Mouse (Mus musculus) bone marrow macrophage, adult 2 months (primary cell): ENCODE measurements around the gene Myo1d. TPM values are rescaled to one million over a fixed set of nuclear protein-coding genes. Genes with fewer than 3 reads are reported as not detected.

Experiments
- H3K27ac ChIP-seq: 2 replicates; pipeline ENCODE4 v1.5.1; 2012; ENCODE audit warnings: low read depth, low read length; ENCODE audit not compliant: insufficient read depth
- H3K4me1 ChIP-seq: 2 replicates; pipeline ENCODE4 v1.6.1; 2012; ENCODE audit warnings: low read length; ENCODE audit not compliant: control insufficient read depth, insufficient read depth
- H3K4me3 ChIP-seq: 2 replicates; pipeline ENCODE4 v1.5.1; 2012; ENCODE audit warnings: mild to moderate bottlenecking, low read length, moderate library complexity; ENCODE audit not compliant: insufficient read depth
- CTCF ChIP-seq: IDR thresholded peaks from 2 replicates; pipeline ENCODE4 v1.5.1; 2012; ENCODE audit warnings: low read depth, mild to moderate bottlenecking, low read length, moderate library complexity
- POLR2A ChIP-seq: IDR thresholded peaks from 2 replicates; pipeline ENCODE4 v1.6.1; 2012; ENCODE audit warnings: mild to moderate bottlenecking, low read depth, low read length, borderline replicate concordance
- polyA plus RNA-seq: library from polyadenylated mRNA; stranded (reverse); fragments of >200 nt; gene quantifications from 2 replicates; pipeline ENCODE4 v1.2.4, GENCODE M21; 2012; ENCODE audit not compliant: missing spikeins, insufficient read depth, insufficient read length

The Myo1d gene
- polyA plus RNA-seq, 1 experiment: 0.75 TPM

DNA sequence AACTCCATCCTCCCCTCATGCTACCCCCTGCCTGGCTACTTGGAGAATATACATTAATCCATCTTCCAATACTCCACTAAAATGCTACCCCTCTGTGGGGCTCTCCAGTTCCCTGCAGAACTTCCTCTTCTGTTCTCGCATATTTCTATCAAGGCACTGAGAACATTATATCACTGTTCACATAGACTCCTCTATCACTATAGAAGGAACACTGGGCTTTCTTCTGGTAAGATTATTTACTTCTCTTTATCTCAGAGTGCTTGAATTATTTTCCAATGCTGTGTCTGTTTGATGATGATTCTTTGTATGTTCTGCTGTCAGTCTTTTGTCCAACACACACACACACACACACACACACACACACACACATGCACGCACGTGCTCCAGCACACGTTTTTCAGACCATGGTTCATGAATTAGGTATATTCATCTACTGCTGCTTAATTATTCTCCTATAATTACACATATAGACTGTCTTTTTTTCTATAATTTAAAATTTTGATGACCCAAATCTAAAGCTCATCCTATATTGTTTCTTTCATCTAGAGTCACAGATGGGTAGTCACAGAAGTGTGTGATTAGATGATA lies 35.9 kb downstream of the Myo1d start:
- H3K4me3 ChIP-seq: no peak overlapping the region
- no peak for TF ChIP-seq POLR2A
- no peak overlapping the region for H3K27ac ChIP-seq
- H3K4me1 ChIP-seq: no peaks in the 10 kb centered on the region

DNA sequence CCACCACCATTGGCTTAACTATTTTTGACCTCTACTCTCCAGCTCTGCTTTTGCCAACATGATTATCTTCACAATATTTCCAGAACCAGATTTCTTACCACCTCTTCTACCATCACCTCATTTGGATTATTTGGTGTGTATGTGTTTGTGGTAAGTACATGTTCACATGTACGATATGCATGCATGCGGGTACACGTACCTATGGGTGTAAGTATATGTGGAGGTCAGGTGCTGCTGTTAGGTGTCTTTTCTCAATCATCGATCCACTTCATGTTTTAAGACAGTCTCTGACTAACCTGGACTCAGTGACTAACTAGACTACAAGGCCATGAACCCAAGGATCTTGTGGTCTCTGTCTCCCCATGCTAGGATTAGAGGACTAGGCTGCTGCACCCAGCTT lies 37.4 kb downstream of the Myo1d start:
- no peak overlapping the region for H3K4me3 ChIP-seq

DNA sequence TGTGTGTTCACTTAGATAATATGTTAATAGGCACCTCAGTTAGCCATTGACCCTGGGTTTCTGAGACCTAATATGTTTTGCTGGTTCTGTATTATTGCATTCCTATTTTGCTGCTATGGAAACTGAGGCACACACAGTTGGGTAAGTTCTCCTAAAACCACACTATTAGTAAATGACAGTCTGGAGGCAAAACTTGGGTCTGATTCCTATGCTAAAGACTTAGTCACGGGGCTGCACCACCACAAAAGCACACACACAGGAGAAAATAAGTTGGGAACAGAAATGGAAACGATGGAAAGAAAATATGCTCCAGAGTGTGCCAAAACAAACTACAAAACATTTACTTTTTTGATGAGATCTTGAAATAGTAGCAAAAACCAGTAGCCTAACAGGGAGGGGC lies 45.1 kb downstream of the Myo1d start:
- no peaks in the 10 kb centered on the region for H3K4me1 ChIP-seq
- no peak overlapping the region for H3K4me3 ChIP-seq
- H3K27ac ChIP-seq: no peak overlapping the region
- TF ChIP-seq POLR2A (no peak), CTCF (no peak)

More for the DNA sequence above, 37.4 kb downstream of the Myo1d start:
- H3K4me1 ChIP-seq: no peaks in the 10 kb centered on the region
- TF ChIP-seq CTCF (no peak), POLR2A (no peak)
- H3K27ac ChIP-seq: no peak overlapping the region

DNA sequence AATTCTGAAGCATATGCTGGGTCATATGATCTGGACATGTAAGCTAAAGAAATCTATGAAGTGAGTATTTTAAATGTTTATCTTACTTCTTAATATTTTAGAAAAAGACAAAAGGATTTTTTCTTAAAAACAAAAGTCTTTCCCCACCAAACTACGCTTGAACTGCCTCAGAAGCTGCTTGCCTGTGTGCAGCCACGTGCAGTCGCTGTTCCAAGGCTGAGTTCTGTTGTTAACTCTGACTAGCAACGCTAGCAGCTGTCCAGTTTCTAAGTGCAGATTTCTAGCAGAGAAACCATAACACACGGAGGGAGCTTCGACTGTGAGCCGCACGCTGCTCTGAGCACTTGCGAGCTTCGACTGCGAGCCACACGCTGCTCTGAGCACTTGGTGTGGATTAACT lies 55.1 kb downstream of the Myo1d start:
- TF ChIP-seq POLR2A (no peak), CTCF (no peak)
- Histone ChIP-seq H3K4me1 (no peaks in the 10 kb centered on the region), H3K4me3 (no peak overlapping the region), H3K27ac (no peak overlapping the region)

DNA sequence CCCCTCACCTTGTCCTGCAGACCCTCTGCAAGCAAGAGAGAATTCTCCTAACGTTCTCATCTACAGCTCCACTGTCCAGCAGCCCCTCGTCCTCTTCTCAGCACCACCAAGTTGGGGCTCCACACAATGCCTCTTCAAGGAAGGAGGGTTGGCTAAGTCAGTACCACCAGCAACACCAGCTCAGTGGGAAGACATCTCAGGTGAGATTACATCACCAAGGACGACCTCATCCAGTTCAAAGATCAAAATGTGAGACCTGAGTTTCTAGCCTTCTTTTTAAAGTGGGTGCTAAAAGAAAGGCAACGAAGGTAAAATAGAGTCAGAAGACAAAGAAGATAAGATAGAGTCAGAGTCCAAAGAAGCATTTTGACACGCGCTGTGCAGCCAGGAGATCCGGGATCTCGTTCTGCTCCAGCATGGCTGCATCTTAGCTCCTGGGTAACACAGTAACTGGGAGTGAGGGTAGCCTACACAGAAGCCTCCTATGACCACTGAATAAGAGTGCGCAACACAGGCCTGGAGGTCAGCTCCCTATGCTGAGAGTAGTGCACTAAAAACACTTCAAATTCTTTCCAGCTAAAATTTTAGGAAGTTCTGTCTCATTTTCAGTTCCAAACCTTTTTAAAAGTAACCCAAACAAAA lies 56.3 kb downstream of the Myo1d start:
- Histone ChIP-seq H3K27ac (no peak overlapping the region), H3K4me3 (no peak overlapping the region), H3K4me1 (peaks cover 2% of the 10 kb centered on the region; the same call in 1 of the 2 replicates)
- no peak for TF ChIP-seq CTCF
- TF ChIP-seq POLR2A: no peak

DNA sequence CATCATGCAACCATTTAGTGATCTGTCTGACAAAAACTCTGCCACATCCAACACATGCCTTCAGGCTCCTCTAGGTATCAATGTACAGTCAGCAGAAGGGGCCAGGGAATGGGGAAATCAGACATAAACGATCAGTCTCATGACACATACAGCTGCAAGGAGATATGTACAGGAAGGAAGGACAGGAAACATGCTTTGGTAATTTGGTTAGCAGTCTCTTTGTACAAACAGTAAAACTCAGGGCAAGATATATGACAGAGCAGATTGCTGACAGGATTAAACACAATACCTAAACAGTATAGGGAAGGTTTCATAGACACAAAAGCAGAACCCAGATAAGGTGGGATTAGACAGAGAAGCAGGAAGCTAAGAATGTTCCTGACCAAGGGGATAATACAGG lies 60.8 kb downstream of the Myo1d start:
- Histone ChIP-seq H3K4me3 (no peak overlapping the region), H3K27ac (no peak overlapping the region), H3K4me1 (peaks cover 2% of the 10 kb centered on the region; the same call in 1 of the 2 replicates)
- no peak for TF ChIP-seq CTCF
- no peak for TF ChIP-seq POLR2A

DNA sequence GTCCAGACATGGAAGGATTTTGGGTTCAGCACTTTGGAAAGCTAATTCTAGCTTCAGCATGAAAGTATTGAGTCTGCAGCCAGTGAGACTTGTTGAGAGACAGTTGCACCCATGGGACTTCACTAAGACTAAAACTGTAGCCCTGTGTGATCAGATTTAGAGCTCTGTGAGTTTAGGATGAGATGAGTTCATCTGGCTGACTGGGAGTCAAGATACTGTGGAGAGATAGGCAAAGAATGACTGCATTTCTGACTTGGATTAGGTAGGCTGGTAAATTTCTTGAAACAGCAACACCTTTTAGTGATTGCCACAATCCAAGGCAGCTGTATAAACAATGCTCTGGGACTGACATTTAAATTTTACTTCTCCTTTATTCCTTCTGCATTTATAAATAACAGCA lies 61.8 kb downstream of the Myo1d start:
- no peak overlapping the region for H3K27ac ChIP-seq
- H3K4me1 ChIP-seq: peaks cover 2% of the 10 kb centered on the region; the same call in 1 of the 2 replicates
- no peak overlapping the region for H3K4me3 ChIP-seq
- TF ChIP-seq CTCF (no peak), POLR2A (no peak)

DNA sequence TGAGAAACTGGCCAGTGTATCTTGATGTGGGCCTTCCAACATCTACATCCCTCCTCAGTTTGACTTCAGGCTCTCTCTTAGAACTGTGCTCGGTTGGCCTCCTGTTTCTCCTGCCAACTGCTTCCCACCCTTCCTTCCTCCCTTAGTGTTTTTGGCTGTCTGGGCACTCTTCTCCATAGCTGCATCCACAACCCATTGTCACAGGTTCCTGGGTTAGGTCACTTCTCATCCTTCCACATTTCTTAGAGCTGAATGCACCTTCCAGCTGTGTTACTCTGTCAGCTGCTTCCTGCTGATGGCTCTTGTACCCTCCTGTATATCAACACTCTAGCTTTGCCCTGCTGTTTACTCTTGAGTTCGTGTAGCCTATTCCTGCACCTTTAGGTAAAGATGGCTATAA lies 64.7 kb downstream of the Myo1d start:
- Histone ChIP-seq H3K4me1 (peaks cover 7% of the 10 kb centered on the region), H3K27ac (no peak overlapping the region)
- TF ChIP-seq POLR2A: no peak
- TF ChIP-seq CTCF: no peak

DNA sequence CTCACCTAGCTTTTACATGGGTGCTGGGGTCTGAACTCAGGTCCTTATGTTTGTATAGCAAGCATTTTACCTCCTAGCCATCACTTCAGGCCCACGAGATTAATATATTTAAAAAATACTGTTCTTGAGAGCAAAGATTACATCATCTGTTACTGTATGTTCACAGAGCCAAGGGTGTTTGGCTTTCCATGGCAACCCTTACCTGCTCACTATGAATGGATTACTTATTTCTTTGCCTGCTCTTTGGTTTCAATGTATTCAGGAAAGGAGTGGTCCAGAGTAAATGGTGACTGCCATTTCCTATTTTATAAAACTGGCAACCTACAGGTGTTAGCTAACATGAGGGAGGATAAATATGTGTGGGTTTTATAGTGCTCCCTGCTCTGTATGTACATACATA lies 66.1 kb downstream of the Myo1d start:
- Histone ChIP-seq H3K27ac (no peak overlapping the region), H3K4me3 (no peak overlapping the region), H3K4me1 (peaks cover 4% of the 10 kb centered on the region)
- TF ChIP-seq CTCF (no peak), POLR2A (no peak)

More for the DNA sequence above, 64.7 kb downstream of the Myo1d start:
- no peak overlapping the region for H3K4me3 ChIP-seq

DNA sequence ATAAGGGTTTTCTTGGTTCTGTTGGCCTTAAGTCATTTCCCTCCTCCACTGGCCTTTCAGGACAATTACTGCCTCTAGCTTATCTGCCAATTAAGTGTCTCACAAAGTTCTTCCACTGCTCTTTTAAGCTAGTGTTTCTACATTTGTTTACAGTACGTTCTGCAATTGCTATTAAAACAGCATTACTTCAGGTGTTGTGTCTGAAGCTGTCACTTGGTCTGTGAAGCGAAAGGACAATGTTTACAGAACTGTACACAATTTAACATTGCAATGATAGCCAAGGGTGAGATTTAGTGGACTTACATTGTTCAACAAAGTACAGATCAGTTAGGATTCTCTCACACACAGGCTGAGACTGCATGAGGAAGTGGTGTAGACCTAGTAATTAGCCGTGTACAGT lies 67.6 kb downstream of the Myo1d start:
- no peak overlapping the region for H3K27ac ChIP-seq
- peaks cover 4% of the 10 kb centered on the region for H3K4me1 ChIP-seq
- H3K4me3 ChIP-seq: no peak overlapping the region
- no peak for TF ChIP-seq POLR2A
- no peak for TF ChIP-seq CTCF
